In the genomic region with DNA sequence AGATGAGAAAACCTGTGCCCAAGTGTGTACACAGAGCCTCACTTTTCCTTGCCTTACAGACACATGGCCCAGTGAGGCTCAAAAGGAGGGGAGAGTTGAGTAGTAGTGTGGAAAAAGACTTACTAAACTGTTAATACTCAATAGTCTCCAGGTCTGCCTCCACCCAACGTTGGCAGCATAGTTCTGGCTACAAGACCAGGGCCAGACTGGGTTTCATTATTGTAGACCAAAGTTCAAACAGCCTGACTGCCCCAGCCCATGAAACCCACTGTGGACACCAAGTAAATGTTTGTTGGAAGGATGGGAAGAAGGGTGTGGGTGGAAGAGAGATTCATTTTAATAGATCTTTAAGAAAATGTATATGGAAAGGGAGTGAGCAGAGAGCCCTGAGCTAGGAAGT, we compare ENCODE assay signal across 24 mouse cellular contexts. TPM values are rescaled to one million over a fixed set of nuclear protein-coding genes. Genes with fewer than 3 reads are reported as not detected.
"Had no signal": no experiment of that assay in that cellular context is flagged by ENCODE, and none has a peak within 500 bp of the region (broad histone marks: within the 10 kb centered on the region; RNA-seq: fewer than 3 reads in every experiment).

No protein-coding gene starts in this region.

- H3K9me3 ChIP-seq: midbrain, embryonic 10.5 days; midbrain, embryonic 12.5 days; neural tube, embryonic 13.5 days; neural tube, embryonic 15.5 days; stomach, embryonic 15.5 days had no signal

- H3K9ac ChIP-seq: lung, embryonic 14.5 days; midbrain, embryonic 12.5 days; neural tube, embryonic 13.5 days; neural tube, embryonic 15.5 days; stomach, embryonic 15.5 days had no signal

- H3K4me2 ChIP-seq: lung, embryonic 14.5 days; midbrain, embryonic 12.5 days; neural tube, embryonic 13.5 days; neural tube, embryonic 15.5 days; stomach, embryonic 15.5 days had no signal

- H3K4me3 ChIP-seq: midbrain, embryonic 10.5 days; midbrain, embryonic 12.5 days; myocyte; neural tube, embryonic 13.5 days; neural tube, embryonic 15.5 days; stomach, embryonic 15.5 days had no signal

- ATAC-seq: midbrain, embryonic 16.5 days had no signal

- H3K36me3 ChIP-seq: midbrain, embryonic 10.5 days; midbrain, embryonic 12.5 days; neural tube, embryonic 13.5 days; neural tube, embryonic 15.5 days; stomach, embryonic 15.5 days had no signal

- DNase-seq: lung, adult 18-20 months; lung, embryonic 14.5 days; lung, postnatal 10 days; lung, postnatal 4 days; midbrain, embryonic 14.5 days; retina, postnatal 1 day; right cerebral cortex, adult 18-20 months; right cerebral cortex, postnatal 25 days; right cerebral cortex, postnatal 4 days; thymus, adult 2 months; thymus, postnatal 25 days; thymus, postnatal 4 days had no signal

- H3K4me1 ChIP-seq: midbrain, embryonic 12.5 days; neural tube, embryonic 13.5 days; neural tube, embryonic 15.5 days; stomach, embryonic 15.5 days had no signal

- H3K27ac ChIP-seq: midbrain, embryonic 10.5 days; midbrain, embryonic 12.5 days; neural tube, embryonic 13.5 days; neural tube, embryonic 15.5 days; stomach, embryonic 15.5 days; stomach, postnatal 0 days had no signal

- H3K27me3 ChIP-seq: midbrain, embryonic 12.5 days; neural tube, embryonic 13.5 days; neural tube, embryonic 15.5 days; stomach, embryonic 15.5 days had no signal

RNA-seq across cellular contexts. Expression of gene Bsnd, which starts 54.8 kb away (rescaled TPM):
- total RNA-seq: megakaryocyte, adult 5-6 weeks; megakaryocyte-erythroid progenitor cell, adult 5-6 weeks had no signal
- polyA plus RNA-seq: lung, embryonic 14.5 days; lung, embryonic 16.5 days; midbrain, embryonic 10.5 days; midbrain, embryonic 12.5 days; midbrain, embryonic 14.5 days; midbrain, embryonic 16.5 days; myocyte; neural tube, embryonic 11.5 days; neural tube, embryonic 13.5 days; neural tube, embryonic 15.5 days; stomach, embryonic 15.5 days had no signal
